Mouse (Mus musculus): ENCODE results near the gene Olfr223. TPM values are rescaled to one million over a fixed set of nuclear protein-coding genes. Genes with fewer than 3 reads are reported as not detected.

The Olfr223 gene
- polyA plus RNA-seq, 1 experiment from 2014 or later = not detected

- no peak for ATAC-seq (replicated peaks; ENCODE audit: low FRiP score, low read depth)
- 76% methylated on average over 9 of the region's 9 CpGs for WGBS
- H3K27me3 ChIP-seq (ENCODE audit: insufficient read depth, low read length) = no peaks in the 10 kb centered on the region
- no peak overlapping the region for H3K9ac ChIP-seq (ENCODE audit: low read depth, low read length)
- no peaks in the 10 kb centered on the region for H3K4me1 ChIP-seq (replicated peaks; ENCODE audit: insufficient read depth, low read length)
- no peak for DNase-seq (ENCODE audit: low spot score)
- no peak overlapping the region for H3K27ac ChIP-seq
- H3K4me2 ChIP-seq (ENCODE audit: low read length) = no peak overlapping the region
- H3K9me3 ChIP-seq (replicated peaks; ENCODE audit: low read length) = no peaks in the 10 kb centered on the region
- TF ChIP-seq CTCF (IDR thresholded peaks at IDR 0.05; ENCODE audit: low read depth) = no peak
- H3K36me3 ChIP-seq (ENCODE audit: insufficient read depth, low read length) = no peaks in the 10 kb centered on the region
- H3K4me3 ChIP-seq (replicated peaks; ENCODE audit: low read depth, low read length) = no peak overlapping the region
Observed at GRCm38 (mm10) chr11:59635251-59635795, 42.2 kb upstream of the Olfr223 start.

- no peaks in the 10 kb centered on the region for H3K27me3 ChIP-seq (ENCODE audit: insufficient read depth, low read length)
- no peaks in the 10 kb centered on the region for H3K36me3 ChIP-seq (ENCODE audit: insufficient read depth, low read length)
- H3K4me2 ChIP-seq (ENCODE audit: low read length) = no peak overlapping the region
- no peak for TF ChIP-seq CTCF (IDR thresholded peaks at IDR 0.05; ENCODE audit: low read depth)
- H3K9me3 ChIP-seq (replicated peaks; ENCODE audit: low read length) = no peaks in the 10 kb centered on the region
- ATAC-seq (replicated peaks; ENCODE audit: low FRiP score, low read depth) (no peak), DNase-seq (ENCODE audit: low spot score) (no peak)
- H3K4me1 ChIP-seq (replicated peaks; ENCODE audit: insufficient read depth, low read length) = no peaks in the 10 kb centered on the region
- WGBS = 76% methylated on average over 7 of the region's 7 CpGs
- H3K4me3 ChIP-seq (replicated peaks; ENCODE audit: low read depth, low read length) = no peak overlapping the region
- no peak overlapping the region for H3K27ac ChIP-seq
- H3K9ac ChIP-seq (ENCODE audit: low read depth, low read length) = no peak overlapping the region
Observed at GRCm38 (mm10) chr11:59634001-59634660, 41.0 kb upstream of the Olfr223 start.

GRCm38 (mm10) chr11:59633037-59633436, 39.9 kb upstream of the Olfr223 start:
- DNase-seq (ENCODE audit: low spot score) (peak; percentile 67), ATAC-seq (replicated peaks; ENCODE audit: low FRiP score, low read depth) (no peak)
- Histone ChIP-seq H3K27me3 (ENCODE audit: insufficient read depth, low read length) (no peaks in the 10 kb centered on the region), H3K4me2 (ENCODE audit: low read length) (no peak overlapping the region), H3K4me3 (replicated peaks; ENCODE audit: low read depth, low read length) (no peak overlapping the region), H3K27ac (no peak overlapping the region), H3K9me3 (replicated peaks; ENCODE audit: low read length) (no peaks in the 10 kb centered on the region), H3K36me3 (ENCODE audit: insufficient read depth, low read length) (no peaks in the 10 kb centered on the region), H3K9ac (ENCODE audit: low read depth, low read length) (no peak overlapping the region), H3K4me1 (replicated peaks; ENCODE audit: insufficient read depth, low read length) (no peaks in the 10 kb centered on the region)
- peak; percentile 81 for TF ChIP-seq CTCF (IDR thresholded peaks at IDR 0.05; ENCODE audit: low read depth)
- 28% methylated on average over 5 of the region's 5 CpGs for WGBS

- H3K4me2 ChIP-seq (ENCODE audit: low read length) = no peak overlapping the region
- H3K4me3 ChIP-seq (replicated peaks; ENCODE audit: low read depth, low read length) = no peak overlapping the region
- H3K27me3 ChIP-seq (ENCODE audit: insufficient read depth, low read length) = no peaks in the 10 kb centered on the region
- ATAC-seq (replicated peaks; ENCODE audit: low FRiP score, low read depth) (no peak), DNase-seq (ENCODE audit: low spot score) (no peak)
- H3K9ac ChIP-seq (ENCODE audit: low read depth, low read length) = no peak overlapping the region
- no peak overlapping the region for H3K27ac ChIP-seq
- no peak for TF ChIP-seq CTCF (IDR thresholded peaks at IDR 0.05; ENCODE audit: low read depth)
- H3K36me3 ChIP-seq (ENCODE audit: insufficient read depth, low read length) = no peaks in the 10 kb centered on the region
- no peaks in the 10 kb centered on the region for H3K4me1 ChIP-seq (replicated peaks; ENCODE audit: insufficient read depth, low read length)
- H3K9me3 ChIP-seq (replicated peaks; ENCODE audit: low read length) = no peaks in the 10 kb centered on the region
- 73% methylated on average over 4 of the region's 4 CpGs for WGBS
Observed at GRCm38 (mm10) chr11:59631980-59632379, 38.9 kb upstream of the Olfr223 start.

- DNase-seq (ENCODE audit: low spot score) (peak; percentile 53), ATAC-seq (replicated peaks; ENCODE audit: low FRiP score, low read depth) (no peak)
- no peak for TF ChIP-seq CTCF (IDR thresholded peaks at IDR 0.05; ENCODE audit: low read depth)
- Histone ChIP-seq H3K9ac (ENCODE audit: low read depth, low read length) (no peak overlapping the region), H3K4me2 (ENCODE audit: low read length) (no peak overlapping the region), H3K9me3 (replicated peaks; ENCODE audit: low read length) (no peaks in the 10 kb centered on the region), H3K27me3 (ENCODE audit: insufficient read depth, low read length) (no peaks in the 10 kb centered on the region), H3K27ac (no peak overlapping the region), H3K4me3 (replicated peaks; ENCODE audit: low read depth, low read length) (no peak overlapping the region), H3K4me1 (replicated peaks; ENCODE audit: insufficient read depth, low read length) (no peaks in the 10 kb centered on the region), H3K36me3 (ENCODE audit: insufficient read depth, low read length) (no peaks in the 10 kb centered on the region)
- 68% methylated on average over 5 of the region's 5 CpGs for WGBS
Observed at GRCm38 (mm10) chr11:59629871-59630270, 36.8 kb upstream of the Olfr223 start.

- Histone ChIP-seq H3K4me3 (replicated peaks; ENCODE audit: low read depth, low read length) (no peak overlapping the region), H3K27me3 (ENCODE audit: insufficient read depth, low read length) (no peaks in the 10 kb centered on the region), H3K4me2 (ENCODE audit: low read length) (no peak overlapping the region), H3K27ac (no peak overlapping the region), H3K9me3 (replicated peaks; ENCODE audit: low read length) (no peaks in the 10 kb centered on the region), H3K36me3 (ENCODE audit: insufficient read depth, low read length) (no peaks in the 10 kb centered on the region), H3K4me1 (replicated peaks; ENCODE audit: insufficient read depth, low read length) (no peaks in the 10 kb centered on the region), H3K9ac (ENCODE audit: low read depth, low read length) (no peak overlapping the region)
- 78% methylated on average over 5 of the region's 5 CpGs for WGBS
- ATAC-seq (replicated peaks; ENCODE audit: low FRiP score, low read depth) = no peak
- TF ChIP-seq CTCF (IDR thresholded peaks at IDR 0.05; ENCODE audit: low read depth) = no peak
- DNase-seq (ENCODE audit: low spot score) = no peak
Observed at GRCm38 (mm10) chr11:59628177-59628576, 35.1 kb upstream of the Olfr223 start.
